Mouse (Mus musculus) CH12.LX (cell line): ENCODE data around the gene Creb3l2. TPM values are rescaled to one million over a fixed set of nuclear protein-coding genes. Genes with fewer than 3 reads are reported as not detected.

Source experiments
- DNase-seq: peaks from one replicate; pipeline ENCODE4 v3.0.0-alpha.2; 2013; ENCODE audit errors: extremely low read depth
- H3K27ac ChIP-seq: 2 replicates; pipeline ENCODE4 v1.5.1; 2012; ENCODE audit warnings: low read depth, mild to moderate bottlenecking, control low read depth, moderate library complexity; ENCODE audit not compliant: insufficient read depth
- H3K27me3 ChIP-seq: replicated peaks from 2 replicates; pipeline ENCODE3; 2012; ENCODE audit warnings: inconsistent platforms
- H3K36me3 ChIP-seq, 2 experiments: replicated peaks in 1 of 2; 2 replicates each; pipeline versions ENCODE3 to v1.6.1; 2012; ENCODE audit warnings: inconsistent platforms in 1 of 2, low read length in 1 of 2, mild to moderate bottlenecking in 1 of 2, mixed read lengths in 1 of 2, moderate library complexity in 1 of 2; ENCODE audit not compliant: control insufficient read depth in 1 of 2, insufficient read depth in 1 of 2
- H3K4me1 ChIP-seq, 2 experiments: 2 replicates each; pipeline ENCODE4 v1.6.1; 2012; ENCODE audit warnings: inconsistent platforms in 1 of 2, moderate library complexity in 1 of 2; ENCODE audit not compliant: insufficient read depth in 2 of 2, control insufficient read depth in 1 of 2
- H3K4me2 ChIP-seq: 2 replicates; pipeline ENCODE4 v1.6.1; 2012; ENCODE audit warnings: low read depth, mild to moderate bottlenecking, control low read depth; ENCODE audit not compliant: poor library complexity, insufficient read depth, severe bottlenecking
- H3K4me3 ChIP-seq, 3 experiments: fragments of 150-350 bp in 1 of 3; sonication (generic) in 1 of 3; replicated peaks in 1 of 3; 2 replicates each; pipeline versions ENCODE3 to v1.5.1; 2011 to 2012; ENCODE audit warnings: low read depth in 2 of 3, low read length in 2 of 3, mild to moderate bottlenecking in 2 of 3, moderate library complexity in 2 of 3, control low read depth in 1 of 3, improper control_type of control experiment in 1 of 3, inconsistent platforms in 1 of 3, mixed read lengths in 1 of 3; ENCODE audit not compliant: poor library complexity in 1 of 3
- H3K79me2 ChIP-seq: replicated peaks from 2 replicates; pipeline ENCODE4 v1.6.1; 2012; ENCODE audit warnings: mild to moderate bottlenecking, moderate library complexity; ENCODE audit not compliant: control insufficient read depth, poor library complexity, insufficient read depth, severe bottlenecking; ENCODE audit errors: extremely low read depth
- H3K9ac ChIP-seq: 2 replicates; pipeline ENCODE4 v1.6.1; 2012; ENCODE audit warnings: low read depth, mild to moderate bottlenecking, control low read depth, moderate library complexity; ENCODE audit not compliant: insufficient read depth
- H3K9me3 ChIP-seq: replicated peaks from 2 replicates; pipeline ENCODE3; 2012; ENCODE audit warnings: low read length, inconsistent platforms, mixed read lengths
- CTCF ChIP-seq, 2 experiments: IDR thresholded peaks in 1 of 2; conservative IDR thresholded peaks in 1 of 2; 2 replicates each; pipeline ENCODE4 v1.5.1; 2011 to 2012; ENCODE audit warnings: low read depth in 2 of 2, low read length in 2 of 2, improper control_type of control experiment in 1 of 2, inconsistent platforms in 1 of 2, mild to moderate bottlenecking in 1 of 2, moderate library complexity in 1 of 2
- E2F4 ChIP-seq: IDR thresholded peaks from 2 replicates; pipeline ENCODE4 v1.6.1; 2011; ENCODE audit warnings: low read depth, low read length, improper control_type of control experiment; ENCODE audit not compliant: insufficient replicate concordance
- EP300 ChIP-seq: IDR thresholded peaks from 2 replicates; pipeline ENCODE4 v1.6.1; 2011; ENCODE audit warnings: low read length, improper control_type of control experiment
- ETS1 ChIP-seq: conservative IDR thresholded peaks from 2 replicates; pipeline ENCODE4 v1.6.1; 2012; ENCODE audit warnings: low read depth, mild to moderate bottlenecking, inconsistent platforms, low read length, improper control_type of control experiment, moderate library complexity
- GABPA ChIP-seq: IDR thresholded peaks from 2 replicates; pipeline ENCODE4 v1.6.1; 2012; ENCODE audit warnings: low read depth, low read length, improper control_type of control experiment, inconsistent platforms; ENCODE audit not compliant: insufficient replicate concordance
- HCFC1 ChIP-seq: IDR thresholded peaks from 2 replicates; pipeline ENCODE4 v1.6.1; 2012; ENCODE audit warnings: low read depth, mild to moderate bottlenecking, inconsistent platforms, low read length, improper control_type of control experiment
- IRF4 ChIP-seq: IDR thresholded peaks from 2 replicates; pipeline ENCODE4 v1.6.1; 2014; ENCODE audit warnings: low read depth, mild to moderate bottlenecking, inconsistent platforms, low read length, improper control_type of control experiment
- JUND ChIP-seq: conservative IDR thresholded peaks from 2 replicates; pipeline ENCODE4 v1.6.1; 2011; ENCODE audit warnings: low read depth, low read length, improper control_type of control experiment
- MAX ChIP-seq: IDR thresholded peaks from 2 replicates; pipeline ENCODE4 v1.6.1; 2011; ENCODE audit warnings: low read length, improper control_type of control experiment
- MXI1 ChIP-seq: IDR thresholded peaks from 2 replicates; pipeline ENCODE4 v1.6.1; 2011; ENCODE audit warnings: mild to moderate bottlenecking, low read depth, low read length, improper control_type of control experiment
- MYC ChIP-seq: IDR thresholded peaks from 2 replicates; pipeline ENCODE4 v1.6.1; 2011; ENCODE audit warnings: low read depth, mild to moderate bottlenecking, improper control_type of control experiment, low read length
- NELFE ChIP-seq: IDR thresholded peaks from 2 replicates; pipeline ENCODE4 v1.6.1; 2011; ENCODE audit warnings: low read depth, low read length, improper control_type of control experiment
- PAX5 ChIP-seq: IDR thresholded peaks from 2 replicates; pipeline ENCODE4 v1.6.1; 2012; ENCODE audit warnings: low read length, inconsistent platforms, mixed read lengths
- RCOR1 ChIP-seq: conservative IDR thresholded peaks from 2 replicates; pipeline ENCODE4 v1.6.1; 2012; ENCODE audit warnings: low read depth, mild to moderate bottlenecking, inconsistent platforms, low read length, improper control_type of control experiment
- TCF12 ChIP-seq: IDR thresholded peaks from 2 replicates; pipeline ENCODE4 v1.6.1; 2014; ENCODE audit warnings: low read depth, mild to moderate bottlenecking, inconsistent platforms, low read length, improper control_type of control experiment
- UBTF ChIP-seq: IDR thresholded peaks from 2 replicates; pipeline ENCODE4 v1.6.1; 2012; ENCODE audit warnings: low read depth, mild to moderate bottlenecking, inconsistent platforms, low read length, improper control_type of control experiment, moderate library complexity
- USF1 ChIP-seq: IDR thresholded peaks from 2 replicates; pipeline ENCODE4 v1.6.1; 2014; ENCODE audit warnings: low read depth, mild to moderate bottlenecking, inconsistent platforms, low read length, improper control_type of control experiment
- ZKSCAN1 ChIP-seq: IDR thresholded peaks from 2 replicates; pipeline ENCODE4 v1.6.1; 2012; ENCODE audit warnings: low read depth, inconsistent platforms, low read length, improper control_type of control experiment, borderline replicate concordance
- ZMIZ1 ChIP-seq: IDR thresholded peaks from 2 replicates; pipeline ENCODE4 v1.6.1; 2012; ENCODE audit warnings: low read depth, mild to moderate bottlenecking, inconsistent platforms, low read length, improper control_type of control experiment
- ZNF384 ChIP-seq: IDR thresholded peaks from 2 replicates; pipeline ENCODE4 v1.6.1; 2012; ENCODE audit warnings: low read depth, low read length, improper control_type of control experiment, inconsistent platforms
- dilution Hi-C: fragments of 300-500 bp; cut with MboI; formaldehyde crosslinking; loops from 2 replicates; pipeline ENCODE4 v1.14.3; 2020; ENCODE audit warnings: low sequenced_read_pairs; ENCODE audit not compliant: extremely low pct_unique_long_range_greater_than_20kb, extremely low pct_ligation_motif_present
- in situ Hi-C: fragments of 300-500 bp; cut with MboI; formaldehyde crosslinking; loops from 3 replicates; pipeline ENCODE4 v1.14.3; 2019; ENCODE audit warnings: low sequenced_read_pairs, low pct_ligation_motif_present, low pct_unique_long_range_greater_than_20kb, mixed read lengths
- polyA plus RNA-seq: library from polyadenylated mRNA; unstranded; fragments of >175 nt; gene quantifications from 2 replicates; pipeline ENCODE4 v1.2.1, GENCODE M21; 2012; ENCODE audit warnings: low read depth; ENCODE audit not compliant: insufficient read length
- total RNA-seq, 2 experiments: library from RNA; depleted of rRNA; stranded (reverse); fragments of 300-350 nt in 1 of 2; fragments of >200 nt in 1 of 2; gene quantifications; 2 replicates each; pipeline ENCODE4 v1.2.3; 2012 to 2014

The Creb3l2 gene
- total and polyA plus RNA-seq, 3 experiments = 1.5 to 8.5 (median 7.0) TPM

- Histone ChIP-seq H3K4me1 (peaks cover 9 to 27% of the 10 kb centered on the region in 2 experiments), H3K9me3 (no peaks in the 10 kb centered on the region), H3K79me2 (no peaks in the 10 kb centered on the region), H3K36me3 (peaks cover 5 to 7% of the 10 kb centered on the region in 2 experiments), H3K27ac (no peak overlapping the region), H3K4me2 (no peak overlapping the region), H3K27me3 (no peaks in the 10 kb centered on the region), H3K4me3 (no peak overlapping the region), H3K9ac (no peak overlapping the region)
- dilution Hi-C loops = no loop called here
- no peak for DNase-seq
- in situ Hi-C loops = loop anchor here (25.0 kb wide), 1 partner anchor 639 kb away; no protein-coding TSS in a partner anchor
- no peak for TF ChIP-seq USF1
- TF ChIP-seq HCFC1 = no peak
- TF ChIP-seq ZMIZ1 = no peak
- no peak for TF ChIP-seq TCF12
- no peak for TF ChIP-seq PAX5
- TF ChIP-seq GABPA = no peak
Observed at GRCm38 (mm10) chr6:37325906-37326602, 115.9 kb downstream of the Creb3l2 start.

DNA sequence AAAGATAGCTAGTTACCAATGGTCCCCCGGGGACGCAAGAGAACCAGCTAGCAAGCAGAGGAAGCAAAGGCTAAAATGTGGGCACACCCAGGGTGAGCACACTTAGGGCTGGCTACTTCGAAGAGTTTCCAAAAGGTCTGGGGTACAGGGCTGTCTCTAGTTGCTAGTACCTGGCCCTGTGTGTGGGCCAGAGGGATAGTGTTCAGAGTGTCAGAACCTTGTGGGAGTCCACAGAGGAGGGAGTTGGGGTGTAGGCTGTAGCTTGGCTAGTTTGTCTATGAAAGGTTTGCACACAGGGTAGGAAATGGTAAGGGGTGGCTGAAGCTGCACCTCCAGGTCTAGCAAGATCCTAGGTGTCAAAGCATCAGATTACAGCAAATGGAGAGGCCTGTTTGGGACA lies 116.9 kb downstream of the Creb3l2 start:
- Histone ChIP-seq H3K4me1 (peaks cover 7 to 21% of the 10 kb centered on the region in 2 experiments), H3K4me3 (no peak overlapping the region), H3K9me3 (no peaks in the 10 kb centered on the region), H3K36me3 (peaks cover under 1 to 2% of the 10 kb centered on the region in 2 experiments), H3K79me2 (no peaks in the 10 kb centered on the region), H3K27ac (no peak overlapping the region), H3K4me2 (no peak overlapping the region), H3K9ac (no peak overlapping the region), H3K27me3 (no peaks in the 10 kb centered on the region)
- TF ChIP-seq UBTF = no peak
- TF ChIP-seq GABPA = no peak
- TF ChIP-seq PAX5 = no peak
- TF ChIP-seq NELFE = no peak
- no peak for TF ChIP-seq EP300
- TF ChIP-seq IRF4 = no peak
- TF ChIP-seq ZKSCAN1 = no peak
- TF ChIP-seq ETS1 = no peak
- TF ChIP-seq MXI1 = no peak
- no peak for TF ChIP-seq CTCF (conservative IDR thresholded peaks at IDR 0.05 in 1 of 2, IDR thresholded peaks at IDR 0.05 in 1 of 2; ENCODE audit: low read depth in 2 of 2, low read length in 2 of 2)
- no peak for TF ChIP-seq JUND
- no peak for TF ChIP-seq RCOR1
- no peak for TF ChIP-seq E2F4
- no peak for TF ChIP-seq HCFC1
- TF ChIP-seq MAX = no peak
- no peak for TF ChIP-seq MYC
- no peak for TF ChIP-seq ZNF384
- in situ Hi-C loops = loop anchor here (25.0 kb wide), 1 partner anchor 638 kb away; no protein-coding TSS in a partner anchor
- no peak for DNase-seq
- dilution Hi-C loops = no loop called here
